Mouse (Mus musculus): ENCODE data around the gene Irf3.

Gene Irf3

GRCm38 (mm10) chr7:44997231-44997939, at the start of gene Irf3:
Gene Irf3 (plus strand): TSS chr7:44997648.
- DNase-seq (ENCODE audit: low spot score), result peak; percentile 97

- DNase-seq (ENCODE audit: low spot score), result no peak
Observed at GRCm38 (mm10) chr7:44949922-44950321, 47.5 kb upstream of the Irf3 start.

GRCm38 (mm10) chr7:44951960-44952359, 45.5 kb upstream of the Irf3 start:
- no peak for DNase-seq (ENCODE audit: low spot score)

GRCm38 (mm10) chr7:44952611-44953306, 44.7 kb upstream of the Irf3 start:
- DNase-seq (ENCODE audit: low spot score), result peak; percentile 67

- no peak for DNase-seq (ENCODE audit: low spot score)
Observed at GRCm38 (mm10) chr7:44953561-44953960, 43.9 kb upstream of the Irf3 start.

GRCm38 (mm10) chr7:44954091-44954885, 43.2 kb upstream of the Irf3 start:
- no peak for DNase-seq (ENCODE audit: low spot score)

GRCm38 (mm10) chr7:44955628-44956027, 41.8 kb upstream of the Irf3 start:
- DNase-seq (ENCODE audit: low spot score), result no peak

GRCm38 (mm10) chr7:44956266-44956665, 41.2 kb upstream of the Irf3 start:
- no peak for DNase-seq (ENCODE audit: low spot score)

- no peak for DNase-seq (ENCODE audit: low spot score)
Observed at GRCm38 (mm10) chr7:44957183-44957835, 40.1 kb upstream of the Irf3 start.

- DNase-seq (ENCODE audit: low spot score), result no peak
Observed at GRCm38 (mm10) chr7:44958208-44958607, 39.2 kb upstream of the Irf3 start.

- no peak for DNase-seq (ENCODE audit: low spot score)
Observed at GRCm38 (mm10) chr7:44959281-44959680, 38.2 kb upstream of the Irf3 start.

- no peak for DNase-seq (ENCODE audit: low spot score)
Observed at GRCm38 (mm10) chr7:44959874-44960511, 37.5 kb upstream of the Irf3 start.

GRCm38 (mm10) chr7:44960512-44960910, 36.9 kb upstream of the Irf3 start:
- DNase-seq (ENCODE audit: low spot score), result no peak

- DNase-seq (ENCODE audit: low spot score), result no peak
Observed at GRCm38 (mm10) chr7:44962337-44962736, 35.1 kb upstream of the Irf3 start.

- no peak for DNase-seq (ENCODE audit: low spot score)
Observed at GRCm38 (mm10) chr7:44962831-44963230, 34.6 kb upstream of the Irf3 start.

- no peak for DNase-seq (ENCODE audit: low spot score)
Observed at GRCm38 (mm10) chr7:44964990-44965389, 32.5 kb upstream of the Irf3 start.

- DNase-seq (ENCODE audit: low spot score), result no peak
Observed at GRCm38 (mm10) chr7:44965975-44966374, 31.5 kb upstream of the Irf3 start.

- no peak for DNase-seq (ENCODE audit: low spot score)
Observed at GRCm38 (mm10) chr7:44966638-44967037, 30.8 kb upstream of the Irf3 start.

GRCm38 (mm10) chr7:44970231-44970691, 27.2 kb upstream of the Irf3 start:
- DNase-seq (ENCODE audit: low spot score), result no peak

- no peak for DNase-seq (ENCODE audit: low spot score)
Observed at GRCm38 (mm10) chr7:44971142-44971541, 26.3 kb upstream of the Irf3 start.

GRCm38 (mm10) chr7:44973415-44974130, 23.9 kb upstream of the Irf3 start:
- DNase-seq (ENCODE audit: low spot score), result no peak

Measured in layer of hippocampus, adult 9-10 months (tissue).